Mouse (Mus musculus) cerebellum, adult 2 months (tissue): Measurements from ENCODE around the gene Tubal3.

Experiments used
- CTCF ChIP-seq: fragments of 200-500 bp; IDR thresholded peaks from 2 replicates; pipeline ENCODE4 v1.5.1; 2011; ENCODE audit warnings: low read depth, mild to moderate bottlenecking, control low read depth, low read length, moderate library complexity, borderline replicate concordance; ENCODE audit not compliant: insufficient read depth
- POLR2A ChIP-seq: fragments of 200-500 bp; IDR thresholded peaks from 2 replicates; pipeline ENCODE4 v1.6.1; 2011; ENCODE audit warnings: low read length, control low read depth, borderline replicate concordance; ENCODE audit not compliant: insufficient read depth

- TF ChIP-seq POLR2A = no peak
- no peak for TF ChIP-seq CTCF
Measured at GRCm38 (mm10) chr13:3917571-3918311, at the start of gene Tubal3, which contains the start of gene Net1.
